Mouse (Mus musculus): ENCODE results near the gene Map3k15. TPM values are rescaled to one million over a fixed set of nuclear protein-coding genes. Genes with fewer than 3 reads are reported as not detected.

The Map3k15 gene
- polyA plus RNA-seq (2016; fragmentation: Nextera tagmentation; extraction: Ambion mirVana): 0.23 and 0.26 TPM in 2 replicates

- no peak within 1 kb of the TSS for H3K27ac ChIP-seq
- H3K4me1 ChIP-seq: no peaks in the 10 kb centered on the region
- H3K27me3 ChIP-seq (replicated peaks): peaks cover 4% of the 10 kb centered on the region
- 0 out of 2 replicates have a peak within 1 kb of the TSS, but pooled peaks have one; percentile 33 for H3K9ac ChIP-seq
- peak within 1 kb of the TSS; percentile 71 for H3K4me2 ChIP-seq (replicated peaks)
- ATAC-seq (ENCODE audit: low FRiP score, low read depth): peak; percentile 76
- no peaks in the 10 kb centered on the region for H3K9me3 ChIP-seq
- H3K36me3 ChIP-seq: no peaks in the 10 kb centered on the region
- peak within 1 kb of the TSS; percentile 40 for H3K4me3 ChIP-seq
- 24% methylated on average over 80 of the region's 108 CpGs for WGBS
Observed at GRCm38 (mm10) chrX:159988002-159988960, at the start of gene Map3k15. Gene Map3k15 (plus strand): TSS chrX:159988433.

DNA sequence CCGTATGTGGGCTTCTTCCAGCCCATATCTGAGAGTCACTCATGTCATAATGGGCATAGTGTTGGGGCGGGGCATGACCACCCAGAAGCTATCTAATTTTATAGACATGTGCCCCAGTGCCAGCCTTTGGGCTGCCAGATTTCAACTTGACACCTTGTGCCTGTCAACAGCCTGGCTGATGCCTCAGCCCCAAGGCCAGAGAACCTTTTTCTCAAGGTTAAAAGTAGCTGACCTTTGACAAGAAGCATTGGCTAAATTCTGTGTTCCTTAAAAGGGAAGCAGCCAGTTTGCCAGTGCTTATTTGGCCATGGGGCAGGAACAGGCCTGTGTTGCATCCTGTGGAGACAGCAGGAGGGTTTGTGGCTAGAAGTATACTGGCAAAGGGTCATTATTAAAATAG lies 45.7 kb upstream of the Map3k15 start:
- ATAC-seq (ENCODE audit: low FRiP score, low read depth): no peak
- Histone ChIP-seq H3K4me3 (no peak overlapping the region), H3K4me2 (replicated peaks) (no peak overlapping the region), H3K9ac (no peak overlapping the region), H3K9me3 (no peaks in the 10 kb centered on the region), H3K27ac (no peak overlapping the region), H3K4me1 (no peaks in the 10 kb centered on the region), H3K36me3 (no peaks in the 10 kb centered on the region), H3K27me3 (replicated peaks) (no peaks in the 10 kb centered on the region)
- 87% methylated on average over 2 of the region's 2 CpGs for WGBS

DNA sequence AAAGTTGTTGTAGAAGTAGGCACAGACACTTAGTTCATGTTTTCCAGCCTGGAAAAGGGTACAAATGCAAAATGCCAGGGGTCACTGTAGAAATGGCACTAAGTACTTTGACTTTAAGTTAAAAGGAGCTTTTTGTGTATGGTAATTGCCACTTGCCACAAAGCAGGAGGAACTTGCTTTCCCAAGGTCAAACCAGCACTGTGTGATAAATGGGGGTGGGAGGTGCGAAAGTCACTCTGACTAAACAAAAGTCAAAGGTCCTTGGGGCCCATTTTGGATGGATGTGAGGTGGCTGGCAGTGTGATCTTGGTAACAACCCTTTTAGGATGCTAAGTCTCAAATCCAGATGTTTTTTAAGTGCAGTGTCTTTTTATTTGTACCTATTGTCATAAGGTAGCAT lies 44.6 kb upstream of the Map3k15 start:
- Histone ChIP-seq H3K27me3 (replicated peaks) (no peaks in the 10 kb centered on the region), H3K9me3 (no peaks in the 10 kb centered on the region), H3K4me1 (no peaks in the 10 kb centered on the region), H3K27ac (no peak overlapping the region), H3K4me2 (replicated peaks) (no peak overlapping the region), H3K4me3 (no peak overlapping the region), H3K9ac (no peak overlapping the region), H3K36me3 (no peaks in the 10 kb centered on the region)
- ATAC-seq (ENCODE audit: low FRiP score, low read depth): no peak
- WGBS: 62% methylated on average over 1 of the region's 1 CpGs

- no peak overlapping the region for H3K9ac ChIP-seq
- ATAC-seq (ENCODE audit: low FRiP score, low read depth): no peak
- H3K27me3 ChIP-seq (replicated peaks): no peaks in the 10 kb centered on the region
- H3K4me3 ChIP-seq: no peak overlapping the region
- H3K27ac ChIP-seq: no peak overlapping the region
- WGBS: 85% methylated on average over 7 of the region's 7 CpGs
- no peaks in the 10 kb centered on the region for H3K36me3 ChIP-seq
- no peaks in the 10 kb centered on the region for H3K9me3 ChIP-seq
- H3K4me2 ChIP-seq (replicated peaks): no peak overlapping the region
- no peaks in the 10 kb centered on the region for H3K4me1 ChIP-seq
Observed at GRCm38 (mm10) chrX:159953546-159954429, 34.4 kb upstream of the Map3k15 start.

GRCm38 (mm10) chrX:159954430-159954779 lies 33.8 kb upstream of the Map3k15 start:
- Histone ChIP-seq H3K36me3 (no peaks in the 10 kb centered on the region), H3K27ac (no peak overlapping the region), H3K9me3 (no peaks in the 10 kb centered on the region), H3K4me1 (no peaks in the 10 kb centered on the region), H3K4me2 (replicated peaks) (no peak overlapping the region), H3K27me3 (replicated peaks) (no peaks in the 10 kb centered on the region), H3K4me3 (no peak overlapping the region), H3K9ac (no peak overlapping the region)
- 79% methylated on average over 4 of the region's 4 CpGs for WGBS
- no peak for ATAC-seq (ENCODE audit: low FRiP score, low read depth)

DNA sequence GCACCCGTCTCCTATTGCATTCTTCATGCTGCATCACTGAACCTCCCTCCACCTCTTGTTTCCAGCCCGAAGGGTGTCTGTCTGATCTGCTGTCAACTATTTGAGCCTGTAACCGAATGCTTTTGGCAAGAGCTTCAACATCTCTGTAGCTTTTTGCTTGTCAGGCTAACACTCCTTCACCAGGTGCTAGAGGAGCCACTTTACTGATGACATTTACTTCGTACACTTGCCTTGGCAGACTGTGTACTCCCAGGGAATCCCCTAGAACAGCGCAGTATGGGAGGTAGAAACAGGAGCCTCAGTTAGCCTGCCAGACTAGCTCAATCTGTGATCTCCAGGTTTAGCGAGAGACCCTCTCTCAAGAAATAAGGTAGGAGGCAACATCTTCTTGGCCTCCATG lies 32.8 kb upstream of the Map3k15 start:
- 89% methylated on average over 6 of the region's 6 CpGs for WGBS
- Histone ChIP-seq H3K4me2 (replicated peaks) (no peak overlapping the region), H3K36me3 (no peaks in the 10 kb centered on the region), H3K9me3 (no peaks in the 10 kb centered on the region), H3K4me3 (no peak overlapping the region), H3K9ac (no peak overlapping the region), H3K27ac (no peak overlapping the region), H3K27me3 (replicated peaks) (no peaks in the 10 kb centered on the region), H3K4me1 (no peaks in the 10 kb centered on the region)
- no peak for ATAC-seq (ENCODE audit: low FRiP score, low read depth)

- H3K27ac ChIP-seq: no peak overlapping the region
- no peak overlapping the region for H3K4me3 ChIP-seq
- no peak for ATAC-seq (ENCODE audit: low FRiP score, low read depth)
- 86% methylated on average over 2 of the region's 2 CpGs for WGBS
- no peaks in the 10 kb centered on the region for H3K4me1 ChIP-seq
- H3K4me2 ChIP-seq (replicated peaks): no peak overlapping the region
- H3K27me3 ChIP-seq (replicated peaks): no peaks in the 10 kb centered on the region
- H3K9ac ChIP-seq: no peak overlapping the region
- H3K36me3 ChIP-seq: no peaks in the 10 kb centered on the region
- H3K9me3 ChIP-seq: no peaks in the 10 kb centered on the region
Observed at GRCm38 (mm10) chrX:159961385-159961784, 26.8 kb upstream of the Map3k15 start.

DNA sequence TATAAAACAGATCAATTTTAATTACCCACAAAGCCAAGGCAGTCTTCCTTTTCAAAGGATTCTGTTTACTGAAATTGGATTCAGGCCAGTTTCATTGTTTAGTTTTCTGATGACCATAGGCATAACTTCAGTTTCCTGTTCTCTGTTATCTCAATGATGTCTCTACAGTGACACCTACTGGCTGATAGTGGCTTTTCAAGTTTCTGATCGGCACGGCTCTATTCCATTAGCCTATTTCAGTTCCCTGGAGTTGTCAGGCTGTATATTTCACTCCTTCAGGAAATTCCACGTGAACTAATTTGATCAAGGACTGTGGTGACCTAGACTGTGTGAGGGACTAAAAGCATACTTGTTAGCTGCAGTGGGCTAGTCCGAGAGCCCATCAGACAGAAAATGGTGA lies 25.0 kb upstream of the Map3k15 start:
- H3K9me3 ChIP-seq: no peaks in the 10 kb centered on the region
- H3K4me3 ChIP-seq: no peak overlapping the region
- ATAC-seq (ENCODE audit: low FRiP score, low read depth): peak; percentile 29; the same call in 1 of the 2 replicates
- H3K27ac ChIP-seq: no peak overlapping the region
- no peaks in the 10 kb centered on the region for H3K27me3 ChIP-seq (replicated peaks)
- WGBS: 31% methylated on average over 4 of the region's 4 CpGs
- H3K4me1 ChIP-seq: no peaks in the 10 kb centered on the region
- no peak overlapping the region for H3K4me2 ChIP-seq (replicated peaks)
- H3K36me3 ChIP-seq: no peaks in the 10 kb centered on the region
- no peak overlapping the region for H3K9ac ChIP-seq

DNA sequence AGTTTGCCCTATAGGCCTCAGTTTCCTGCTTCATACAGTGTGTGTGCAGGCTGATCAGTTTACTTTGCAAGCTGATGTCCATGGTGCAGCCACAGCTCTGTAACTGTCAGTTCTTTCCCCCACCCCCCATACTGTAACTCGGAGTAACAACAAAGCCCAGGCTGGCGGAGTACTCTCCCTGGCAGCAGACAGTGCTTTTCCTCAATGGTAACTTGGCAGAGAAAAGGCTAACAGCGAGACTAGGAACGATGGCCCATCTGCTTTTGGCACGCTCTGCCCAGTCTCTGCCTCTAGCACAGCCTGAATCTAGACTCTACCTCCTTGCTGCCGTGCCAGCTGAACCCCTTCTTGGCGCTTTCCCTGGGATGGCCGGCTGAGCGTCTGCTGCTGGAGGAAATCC lies 24.3 kb upstream of the Map3k15 start:
- Histone ChIP-seq H3K27me3 (replicated peaks) (no peaks in the 10 kb centered on the region), H3K9ac (no peak overlapping the region), H3K4me1 (no peaks in the 10 kb centered on the region), H3K9me3 (no peaks in the 10 kb centered on the region), H3K27ac (no peak overlapping the region), H3K36me3 (no peaks in the 10 kb centered on the region), H3K4me2 (replicated peaks) (no peak overlapping the region), H3K4me3 (no peak overlapping the region)
- WGBS: 90% methylated on average over 9 of the region's 9 CpGs
- no peak for ATAC-seq (ENCODE audit: low FRiP score, low read depth)

GRCm38 (mm10) chrX:159969025-159969424 lies 19.2 kb upstream of the Map3k15 start:
- Histone ChIP-seq H3K4me2 (replicated peaks) (no peak overlapping the region), H3K4me1 (no peaks in the 10 kb centered on the region), H3K9me3 (no peaks in the 10 kb centered on the region), H3K27ac (no peak overlapping the region), H3K9ac (no peak overlapping the region), H3K27me3 (replicated peaks) (no peaks in the 10 kb centered on the region), H3K4me3 (no peak overlapping the region), H3K36me3 (no peaks in the 10 kb centered on the region)
- ATAC-seq (ENCODE audit: low FRiP score, low read depth): no peak
- WGBS: 89% methylated on average over 2 of the region's 2 CpGs

DNA sequence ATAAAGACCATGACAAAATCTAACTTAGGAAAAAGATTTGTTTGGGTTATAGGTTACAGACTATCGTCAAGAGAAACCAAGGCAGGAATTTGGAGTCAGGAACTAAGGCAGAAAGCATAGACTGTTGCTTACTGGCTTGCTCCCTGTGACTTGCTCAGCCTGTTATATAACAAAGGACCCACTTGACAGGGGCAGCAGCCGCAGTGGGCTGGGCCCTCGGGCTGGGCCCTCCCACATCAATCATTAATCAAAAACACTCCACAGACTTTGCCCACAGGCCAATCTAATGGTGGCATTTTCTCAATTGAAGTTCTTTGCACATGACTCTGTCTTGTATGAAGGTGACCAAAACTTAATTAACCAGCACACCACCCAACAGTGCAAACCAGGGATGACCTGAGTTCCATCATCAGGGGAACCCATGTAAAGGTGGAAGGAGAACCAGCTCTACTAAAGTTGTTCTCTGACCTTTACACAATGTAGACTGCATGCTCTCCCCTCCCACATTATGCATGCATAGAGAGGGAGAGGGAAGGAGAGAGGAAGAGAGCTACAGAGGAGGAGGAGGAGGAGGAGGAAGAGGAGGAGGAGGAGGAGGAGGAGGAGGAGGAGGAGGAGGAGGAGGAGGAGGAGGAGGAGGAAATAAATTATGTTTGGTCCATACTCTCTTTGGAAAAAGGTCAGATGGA lies 17.0 kb upstream of the Map3k15 start:
- H3K9me3 ChIP-seq: no peaks in the 10 kb centered on the region
- no peak overlapping the region for H3K27ac ChIP-seq
- H3K9ac ChIP-seq: no peak overlapping the region
- H3K4me1 ChIP-seq: no peaks in the 10 kb centered on the region
- no peaks in the 10 kb centered on the region for H3K27me3 ChIP-seq (replicated peaks)
- ATAC-seq (ENCODE audit: low FRiP score, low read depth): no peak
- H3K36me3 ChIP-seq: no peaks in the 10 kb centered on the region
- 60% methylated on average over 3 of the region's 3 CpGs for WGBS
- H3K4me2 ChIP-seq (replicated peaks): no peak overlapping the region
- no peak overlapping the region for H3K4me3 ChIP-seq

DNA sequence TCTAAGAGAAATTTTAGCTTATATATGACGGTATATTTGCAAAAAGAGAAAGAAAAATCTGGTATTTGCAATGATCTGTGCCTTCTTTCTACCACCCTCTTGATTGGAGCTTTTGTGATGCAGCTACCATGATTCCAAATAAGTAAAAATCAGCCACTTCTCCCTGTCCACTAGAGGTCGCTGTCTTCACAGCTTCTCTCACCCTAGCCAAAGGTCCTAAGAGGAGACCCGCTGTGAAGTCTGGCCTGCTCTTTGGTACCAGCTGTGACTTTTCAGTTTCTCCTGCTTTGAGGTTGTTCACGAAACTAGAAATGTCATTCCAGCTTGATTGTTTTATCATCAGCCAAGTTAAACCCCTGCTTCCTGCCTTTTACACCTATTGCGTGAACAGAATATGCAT lies 14.5 kb upstream of the Map3k15 start:
- H3K4me3 ChIP-seq: no peak overlapping the region
- ATAC-seq (ENCODE audit: low FRiP score, low read depth): no peak
- 38% methylated on average over 5 of the region's 5 CpGs for WGBS

More for the DNA sequence above, 14.5 kb upstream of the Map3k15 start:
- Histone ChIP-seq H3K36me3 (no peaks in the 10 kb centered on the region), H3K4me2 (replicated peaks) (no peak overlapping the region), H3K9ac (no peak overlapping the region), H3K27me3 (replicated peaks) (no peaks in the 10 kb centered on the region), H3K27ac (no peak overlapping the region), H3K4me1 (no peaks in the 10 kb centered on the region), H3K9me3 (no peaks in the 10 kb centered on the region)

All from neural tube, embryonic 12.5 days (tissue).